Mouse (Mus musculus) hindbrain, embryonic 14.5 days (tissue): ENCODE measurements around the gene Rpap2. TPM values are rescaled to one million over a fixed set of nuclear protein-coding genes. Genes with fewer than 3 reads are reported as not detected.

ENCODE experiments used
- ATAC-seq: fragments of 200-750 bp; cut with Nextera tagmentation; 2 replicates; pipeline ENCODE4 v1.8.0; 2017; ENCODE audit warnings: moderate number of reproducible peaks, mild to moderate bottlenecking, moderate TSS enrichment, moderate library complexity; ENCODE audit not compliant: low FRiP score
- DNase-seq: peaks from one replicate; pipeline ENCODE4 v3.0.0-alpha.2; 2015; ENCODE audit warnings: low spot score
- H3K27ac ChIP-seq: fragments of 300-500 bp; sonication (generic); 2 replicates; pipeline ENCODE4 v1.5.1; 2014; ENCODE audit warnings: mild to moderate bottlenecking, moderate library complexity
- H3K27me3 ChIP-seq: fragments of 300-500 bp; sonication (generic); 2 replicates; pipeline ENCODE4 v1.6.1; 2014; ENCODE audit warnings: mild to moderate bottlenecking, low read length, mixed read lengths; ENCODE audit not compliant: control insufficient read depth, insufficient read depth
- H3K36me3 ChIP-seq: fragments of 300-500 bp; sonication (generic); replicated peaks from 2 replicates; pipeline ENCODE4 v1.6.1; 2014; ENCODE audit not compliant: control insufficient read depth, insufficient read depth
- H3K4me1 ChIP-seq: fragments of 300-500 bp; sonication (generic); replicated peaks from 2 replicates; pipeline ENCODE4 v1.6.1; 2014; ENCODE audit warnings: antibody characterized with exemption, low read length, mixed read lengths; ENCODE audit not compliant: control insufficient read depth, insufficient read depth
- H3K4me2 ChIP-seq: fragments of 300-500 bp; sonication (generic); replicated peaks from 2 replicates; pipeline ENCODE4 v1.6.1; 2014; ENCODE audit warnings: mild to moderate bottlenecking, moderate library complexity
- H3K4me3 ChIP-seq: fragments of 300-500 bp; sonication (generic); replicated peaks from 2 replicates; pipeline ENCODE4 v1.5.1; 2014; ENCODE audit warnings: mild to moderate bottlenecking, low read length
- H3K9ac ChIP-seq: fragments of 300-500 bp; sonication (generic); 2 replicates; pipeline ENCODE4 v1.6.1; 2014
- H3K9me3 ChIP-seq: fragments of 300-500 bp; sonication (generic); 2 replicates; pipeline ENCODE4 v1.6.1; 2016; ENCODE audit warnings: low read length; ENCODE audit not compliant: control insufficient read depth
- WGBS: fragments of 180-500 bp; shearing (Covaris S2); extraction: QIAGEN DNeasy Blood & Tissue Kit; methylation state at CpG from one replicate; pipeline ENCODE4 v1.1.7; 2014; 5-methylcytosine and 5-hydroxymethylcytosine counted together
- polyA plus RNA-seq: library from polyadenylated mRNA; unstranded; fragments of >200 nt; fragmentation: Nextera tagmentation; extraction: Ambion mirVana; gene quantifications from 2 replicates; pipeline ENCODE4 v1.2.1, GENCODE M21; 2014

Rpap2 gene
- polyA plus RNA-seq, 1 experiment from 2014 or later, result 26.6 TPM

- no peak overlapping the region for H3K4me2 ChIP-seq
- no peak overlapping the region for H3K4me3 ChIP-seq
- ATAC-seq (no peak), DNase-seq (no peak)
- no peak overlapping the region for H3K27ac ChIP-seq
- H3K36me3 ChIP-seq, result peaks cover 58% of the 10 kb centered on the region
- no peaks in the 10 kb centered on the region for H3K27me3 ChIP-seq
- H3K9ac ChIP-seq, result no peak overlapping the region
- WGBS, result 97% methylated on average over 3 of the region's 3 CpGs
- no peaks in the 10 kb centered on the region for H3K9me3 ChIP-seq
- no peaks in the 10 kb centered on the region for H3K4me1 ChIP-seq
Measured at GRCm38 (mm10) chr5:107621327-107621726, 24.2 kb downstream of the Rpap2 start.

- Histone ChIP-seq H3K36me3 (peaks cover 39% of the 10 kb centered on the region), H3K4me2 (no peak overlapping the region), H3K9ac (no peak overlapping the region), H3K27me3 (no peaks in the 10 kb centered on the region), H3K9me3 (no peaks in the 10 kb centered on the region), H3K4me1 (no peaks in the 10 kb centered on the region), H3K4me3 (no peak overlapping the region), H3K27ac (no peak overlapping the region)
- WGBS, result 89% methylated on average over 4 of the region's 4 CpGs
- DNase-seq, result no peak
- no peak for ATAC-seq
Measured at GRCm38 (mm10) chr5:107633651-107634050, 36.5 kb downstream of the Rpap2 start.

GRCm38 (mm10) chr5:107637106-107637505 is 39.9 kb downstream of the Rpap2 start:
- 85% methylated on average over 1 of the region's 1 CpGs for WGBS
- Histone ChIP-seq H3K4me3 (no peak overlapping the region), H3K27ac (no peak overlapping the region), H3K9ac (no peak overlapping the region), H3K36me3 (peaks cover 22% of the 10 kb centered on the region; the same call in 1 of the 2 replicates), H3K9me3 (no peaks in the 10 kb centered on the region), H3K4me1 (no peaks in the 10 kb centered on the region), H3K4me2 (no peak overlapping the region), H3K27me3 (no peaks in the 10 kb centered on the region)
- DNase-seq (no peak), ATAC-seq (no peak)

- H3K36me3 ChIP-seq, result peaks cover 28% of the 10 kb centered on the region; the same call in 1 of the 2 replicates
- H3K4me1 ChIP-seq, result no peaks in the 10 kb centered on the region
- H3K9ac ChIP-seq, result no peak overlapping the region
- 89% methylated on average over 8 of the region's 8 CpGs for WGBS
- H3K27ac ChIP-seq, result no peak overlapping the region
- no peak overlapping the region for H3K4me2 ChIP-seq
- no peak for ATAC-seq
- no peak for DNase-seq
- H3K9me3 ChIP-seq, result no peaks in the 10 kb centered on the region
- H3K27me3 ChIP-seq, result no peaks in the 10 kb centered on the region
- H3K4me3 ChIP-seq, result no peak overlapping the region
Measured at GRCm38 (mm10) chr5:107638366-107638765, 41.2 kb downstream of the Rpap2 start.

GRCm38 (mm10) chr5:107644595-107644994 is 47.4 kb downstream of the Rpap2 start:
- H3K27me3 ChIP-seq, result no peaks in the 10 kb centered on the region

GRCm38 (mm10) chr5:107645935-107646334 is 48.8 kb downstream of the Rpap2 start:
- no peak overlapping the region for H3K27ac ChIP-seq
- no peak for DNase-seq
- peaks cover 14% of the 10 kb centered on the region; the same call in 1 of the 2 replicates for H3K36me3 ChIP-seq
- H3K4me3 ChIP-seq, result no peak overlapping the region
- ATAC-seq, result no peak
- H3K9me3 ChIP-seq, result no peaks in the 10 kb centered on the region
- no peak overlapping the region for H3K9ac ChIP-seq
- no peaks in the 10 kb centered on the region for H3K4me1 ChIP-seq
- H3K27me3 ChIP-seq, result no peaks in the 10 kb centered on the region
- H3K4me2 ChIP-seq, result no peak overlapping the region
- WGBS, result 82% methylated on average over 2 of the region's 2 CpGs

More at GRCm38 (mm10) chr5:107644595-107644994, 47.4 kb downstream of the Rpap2 start:
- no peak overlapping the region for H3K9ac ChIP-seq
- no peaks in the 10 kb centered on the region for H3K9me3 ChIP-seq
- ATAC-seq (no peak), DNase-seq (no peak)
- no peak overlapping the region for H3K27ac ChIP-seq
- H3K4me2 ChIP-seq, result no peak overlapping the region
- H3K4me3 ChIP-seq, result no peak overlapping the region
- peaks cover 14% of the 10 kb centered on the region; the same call in 1 of the 2 replicates for H3K36me3 ChIP-seq
- 92% methylated on average over 2 of the region's 2 CpGs for WGBS
- H3K4me1 ChIP-seq, result no peaks in the 10 kb centered on the region

GRCm38 (mm10) chr5:107647580-107647979 is 50.4 kb downstream of the Rpap2 start:
- H3K9ac ChIP-seq, result no peak overlapping the region
- WGBS, result 53% methylated on average over 4 of the region's 4 CpGs
- DNase-seq (no peak), ATAC-seq (no peak)
- H3K27ac ChIP-seq, result no peak overlapping the region
- H3K9me3 ChIP-seq, result no peaks in the 10 kb centered on the region
- no peaks in the 10 kb centered on the region for H3K4me1 ChIP-seq
- H3K27me3 ChIP-seq, result no peaks in the 10 kb centered on the region
- H3K4me3 ChIP-seq, result no peak overlapping the region
- H3K4me2 ChIP-seq, result no peak overlapping the region
- peaks cover 2% of the 10 kb centered on the region; the same call in 1 of the 2 replicates for H3K36me3 ChIP-seq

- no peaks in the 10 kb centered on the region for H3K36me3 ChIP-seq
- 81% methylated on average over 5 of the region's 5 CpGs for WGBS
- H3K4me1 ChIP-seq, result no peaks in the 10 kb centered on the region
- no peak overlapping the region for H3K27ac ChIP-seq
- DNase-seq, result no peak
- H3K27me3 ChIP-seq, result no peaks in the 10 kb centered on the region
- no peak for ATAC-seq
- no peak overlapping the region for H3K4me2 ChIP-seq
- H3K9ac ChIP-seq, result no peak overlapping the region
- H3K9me3 ChIP-seq, result no peaks in the 10 kb centered on the region
- no peak overlapping the region for H3K4me3 ChIP-seq
Measured at GRCm38 (mm10) chr5:107648552-107649125, 51.5 kb downstream of the Rpap2 start.

GRCm38 (mm10) chr5:107649680-107650079 is 52.5 kb downstream of the Rpap2 start:
- ATAC-seq (no peak), DNase-seq (no peak)
- H3K4me1 ChIP-seq, result no peaks in the 10 kb centered on the region
- H3K4me3 ChIP-seq, result no peak overlapping the region
- H3K4me2 ChIP-seq, result no peak overlapping the region
- H3K9me3 ChIP-seq, result no peaks in the 10 kb centered on the region
- H3K9ac ChIP-seq, result no peak overlapping the region
- H3K36me3 ChIP-seq, result no peaks in the 10 kb centered on the region
- no peaks in the 10 kb centered on the region for H3K27me3 ChIP-seq
- 88% methylated on average over 2 of the region's 2 CpGs for WGBS
- no peak overlapping the region for H3K27ac ChIP-seq

GRCm38 (mm10) chr5:107650427-107650826 is 53.3 kb downstream of the Rpap2 start:
- 100% methylated on average over 1 of the region's 1 CpGs for WGBS
- Histone ChIP-seq H3K27me3 (no peaks in the 10 kb centered on the region), H3K4me1 (no peaks in the 10 kb centered on the region), H3K9me3 (no peaks in the 10 kb centered on the region), H3K4me3 (no peak overlapping the region), H3K9ac (no peak overlapping the region), H3K4me2 (no peak overlapping the region), H3K36me3 (no peaks in the 10 kb centered on the region), H3K27ac (no peak overlapping the region)
- DNase-seq, result no peak
- ATAC-seq, result no peak
